Mouse (Mus musculus) hindbrain, postnatal 0 days (tissue): ENCODE data around the gene Gm49486. TPM values are rescaled to one million over a fixed set of nuclear protein-coding genes. Genes with fewer than 3 reads are reported as not detected.

Experiments used
- ATAC-seq: fragments of 200-750 bp; cut with Nextera tagmentation; 2 replicates; pipeline ENCODE4 v1.8.0; 2017; ENCODE audit warnings: mild to moderate bottlenecking, moderate TSS enrichment, moderate library complexity
- DNase-seq: peaks from one replicate; pipeline ENCODE4 v3.0.0-alpha.2; 2015; ENCODE audit warnings: low spot score
- H3K27ac ChIP-seq: fragments of 300-500 bp; sonication (generic); 2 replicates; pipeline ENCODE4 v1.5.1; 2014; ENCODE audit warnings: mild to moderate bottlenecking
- H3K27me3 ChIP-seq: fragments of 300-500 bp; sonication (generic); 2 replicates; pipeline ENCODE4 v1.6.1; 2014; ENCODE audit warnings: low read length, mixed read lengths; ENCODE audit not compliant: insufficient read depth
- H3K36me3 ChIP-seq: fragments of 300-500 bp; sonication (generic); 2 replicates; pipeline ENCODE4 v1.6.1; 2014; ENCODE audit warnings: low read length, mixed read lengths; ENCODE audit not compliant: insufficient read depth
- H3K4me1 ChIP-seq: fragments of 300-500 bp; sonication (generic); 2 replicates; pipeline ENCODE4 v1.6.1; 2014; ENCODE audit warnings: antibody characterized with exemption, low read length, mixed read lengths; ENCODE audit not compliant: insufficient read depth
- H3K4me2 ChIP-seq: fragments of 300-500 bp; sonication (generic); 2 replicates; pipeline ENCODE4 v1.6.1; 2014; ENCODE audit warnings: low read depth, mild to moderate bottlenecking, low read length, moderate library complexity, mixed read lengths
- H3K4me3 ChIP-seq: fragments of 300-500 bp; sonication (generic); 2 replicates; pipeline ENCODE4 v1.5.1; 2014; ENCODE audit warnings: low read length
- H3K9ac ChIP-seq: fragments of 300-500 bp; sonication (generic); replicated peaks from 2 replicates; pipeline ENCODE4 v1.6.1; 2014; ENCODE audit warnings: mild to moderate bottlenecking, low read length, moderate library complexity, mixed read lengths
- H3K9me3 ChIP-seq: fragments of 300-500 bp; sonication (generic); 2 replicates; pipeline ENCODE4 v1.6.1; 2016; ENCODE audit warnings: low read length, mixed read lengths
- CTCF ChIP-seq: IDR thresholded peaks from 2 replicates; pipeline ENCODE4 v1.5.1; 2016; ENCODE audit warnings: antibody characterized with exemption, control low read depth, low read depth
- WGBS: fragments of 180-500 bp; shearing (Covaris S2); extraction: QIAGEN DNeasy Blood & Tissue Kit; methylation state at CpG from one replicate; pipeline ENCODE4 v1.1.7; 2014; 5-methylcytosine and 5-hydroxymethylcytosine counted together
- polyA plus RNA-seq: library from polyadenylated mRNA; unstranded; fragments of >200 nt; fragmentation: Nextera tagmentation; extraction: Ambion mirVana; gene quantifications from 2 replicates; pipeline ENCODE4 v1.2.1, GENCODE M21; 2015
- total RNA-seq: library from RNA; depleted of rRNA; stranded (reverse); fragments of >200 nt; gene quantifications from 2 replicates; pipeline ENCODE4 v1.2.3, GENCODE M21; 2014

The Gm49486 gene
- total and polyA plus RNA-seq, 2 experiments from 2014 or later = 1.7 to 2.1 TPM

GRCm38 (mm10) chr15:79244071-79244893 lies 15.1 kb downstream of the Gm49486 start:
- WGBS = 56% methylated on average over 7 of the region's 7 CpGs
- H3K27ac ChIP-seq = no peak overlapping the region

GRCm38 (mm10) chr15:79245321-79245720 lies 16.1 kb downstream of the Gm49486 start:
- H3K9ac ChIP-seq = no peak overlapping the region
- H3K36me3 ChIP-seq = peaks cover 54% of the 10 kb centered on the region
- no peak for DNase-seq
- no peak overlapping the region for H3K4me2 ChIP-seq
- 83% methylated on average over 3 of the region's 3 CpGs for WGBS
- no peak for ATAC-seq
- no peak for TF ChIP-seq CTCF
- H3K9me3 ChIP-seq = no peaks in the 10 kb centered on the region
- no peaks in the 10 kb centered on the region for H3K27me3 ChIP-seq
- 0 out of 2 replicates have a peak, but pooled peaks cover 3% of the 10 kb centered on the region for H3K4me1 ChIP-seq
- no peak overlapping the region for H3K27ac ChIP-seq
- no peak overlapping the region for H3K4me3 ChIP-seq

More at GRCm38 (mm10) chr15:79244071-79244893, 15.1 kb downstream of the Gm49486 start:
- no peaks in the 10 kb centered on the region for H3K9me3 ChIP-seq
- H3K4me2 ChIP-seq = no peak overlapping the region
- H3K4me3 ChIP-seq = no peak overlapping the region
- DNase-seq = no peak
- no peak for TF ChIP-seq CTCF
- no peaks in the 10 kb centered on the region for H3K27me3 ChIP-seq
- H3K36me3 ChIP-seq = peaks cover 63% of the 10 kb centered on the region
- H3K9ac ChIP-seq = no peak overlapping the region
- ATAC-seq = no peak
- 0 out of 2 replicates have a peak, but pooled peaks cover 3% of the 10 kb centered on the region for H3K4me1 ChIP-seq

GRCm38 (mm10) chr15:79250236-79250635 lies 21.0 kb downstream of the Gm49486 start:
- H3K4me3 ChIP-seq = no peak overlapping the region
- H3K4me2 ChIP-seq = no peak overlapping the region
- ATAC-seq = no peak
- H3K27me3 ChIP-seq = no peaks in the 10 kb centered on the region
- 0 out of 2 replicates have a peak, but pooled peaks cover 7% of the 10 kb centered on the region for H3K4me1 ChIP-seq
- no peak for DNase-seq
- H3K27ac ChIP-seq = no peak overlapping the region
- no peak overlapping the region for H3K9ac ChIP-seq
- WGBS = 77% methylated on average over 2 of the region's 2 CpGs
- peaks cover 32% of the 10 kb centered on the region for H3K36me3 ChIP-seq
- TF ChIP-seq CTCF = no peak
- H3K9me3 ChIP-seq = no peaks in the 10 kb centered on the region

GRCm38 (mm10) chr15:79251168-79251567 lies 22.0 kb downstream of the Gm49486 start:
- Histone ChIP-seq H3K36me3 (peaks cover 22% of the 10 kb centered on the region), H3K27ac (peak overlapping the region; percentile 11; the same call in 1 of the 2 replicates), H3K4me2 (no peak overlapping the region), H3K27me3 (no peaks in the 10 kb centered on the region), H3K9ac (no peak overlapping the region), H3K4me3 (no peak overlapping the region), H3K4me1 (0 out of 2 replicates have a peak, but pooled peaks cover 7% of the 10 kb centered on the region), H3K9me3 (no peaks in the 10 kb centered on the region)
- 49% methylated on average over 7 of the region's 7 CpGs for WGBS
- DNase-seq (peak; percentile 12), ATAC-seq (peak; percentile 4; the same call in 1 of the 2 replicates)
- TF ChIP-seq CTCF = no peak

- 2% methylated on average over 55 of the region's 61 CpGs for WGBS
- peak; percentile 61 for TF ChIP-seq CTCF
These were observed 22.7 kb downstream of the Gm49486 start for GRCm38 (mm10) chr15:79251781-79252491.

GRCm38 (mm10) chr15:79252580-79252979 lies 23.4 kb downstream of the Gm49486 start:
- Histone ChIP-seq H3K36me3 (peaks cover 12% of the 10 kb centered on the region), H3K9me3 (no peaks in the 10 kb centered on the region), H3K9ac (peak overlapping the region; percentile 46; the same call in 1 of the 2 replicates), H3K4me1 (0 out of 2 replicates have a peak, but pooled peaks cover 7% of the 10 kb centered on the region), H3K4me2 (peak overlapping the region; percentile 60), H3K4me3 (peak overlapping the region; percentile 30), H3K27me3 (no peaks in the 10 kb centered on the region), H3K27ac (no peak overlapping the region)
- no peak for DNase-seq
- no peak for ATAC-seq
- 25% methylated on average over 24 of the region's 24 CpGs for WGBS
- no peak for TF ChIP-seq CTCF

More at GRCm38 (mm10) chr15:79251781-79252491, 22.7 kb downstream of the Gm49486 start:
- 0 out of 2 replicates have a peak, but pooled peaks cover 7% of the 10 kb centered on the region for H3K4me1 ChIP-seq
- ATAC-seq (peak; percentile 60), DNase-seq (peak; percentile 52)
- H3K4me2 ChIP-seq = peak overlapping the region; percentile 60
- no peaks in the 10 kb centered on the region for H3K27me3 ChIP-seq
- peak overlapping the region; percentile 46 for H3K9ac ChIP-seq
- peaks cover 15% of the 10 kb centered on the region for H3K36me3 ChIP-seq
- H3K9me3 ChIP-seq = no peaks in the 10 kb centered on the region
- no peak overlapping the region for H3K27ac ChIP-seq
- peak overlapping the region; percentile 30 for H3K4me3 ChIP-seq
